Mouse (Mus musculus): ENCODE results near the gene Cic.

The Cic gene

DNA sequence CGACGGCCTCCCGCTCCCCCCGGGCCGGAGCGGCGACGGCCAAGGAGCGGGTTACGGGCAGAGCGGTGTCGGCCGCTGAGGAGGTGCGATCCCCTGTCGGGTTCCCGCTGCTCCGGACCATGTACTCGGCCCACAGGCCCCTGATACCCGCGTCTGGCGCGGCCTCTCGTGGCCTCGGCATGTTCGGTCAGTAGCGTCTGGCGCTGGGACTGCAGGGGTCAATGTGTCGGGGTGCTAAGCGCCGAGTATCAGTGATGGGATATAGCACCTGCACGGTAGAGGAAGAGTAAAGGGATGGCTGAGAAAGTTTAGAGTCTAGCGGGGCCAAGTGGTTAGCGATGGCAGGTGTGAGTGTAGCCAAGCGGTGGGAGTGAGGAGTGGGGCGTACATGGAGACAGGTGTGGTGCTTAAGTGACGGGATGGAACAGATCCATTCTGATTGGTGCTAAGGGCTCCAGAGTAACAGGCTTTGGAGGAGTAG lies 15.3 kb downstream of the Cic start:
- DNase-seq (ENCODE audit: low spot score in 2 of 2): peak; percentile 30 to 49

DNA sequence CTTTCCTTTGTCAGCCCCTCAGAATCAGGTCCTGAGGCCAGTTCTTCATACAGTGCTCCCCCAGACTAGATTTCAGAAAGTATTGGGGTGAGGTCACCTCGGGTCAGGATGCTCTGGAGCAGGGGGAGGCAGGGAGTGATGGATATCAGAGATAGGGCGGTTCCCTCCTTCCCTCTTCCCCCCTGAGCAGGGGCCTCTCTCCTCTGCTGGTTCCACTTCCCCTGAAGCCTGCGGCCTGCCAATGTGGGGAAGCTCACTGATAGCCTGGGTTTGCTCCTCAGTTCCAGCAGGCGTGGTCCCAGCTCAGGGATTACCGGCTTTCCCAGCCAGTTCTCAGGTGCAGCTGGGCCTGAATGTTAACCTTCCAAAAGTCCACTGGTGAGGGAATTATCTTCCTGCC lies 16.1 kb downstream of the Cic start:
- no peak for DNase-seq (ENCODE audit: low spot score in 2 of 2)

DNA sequence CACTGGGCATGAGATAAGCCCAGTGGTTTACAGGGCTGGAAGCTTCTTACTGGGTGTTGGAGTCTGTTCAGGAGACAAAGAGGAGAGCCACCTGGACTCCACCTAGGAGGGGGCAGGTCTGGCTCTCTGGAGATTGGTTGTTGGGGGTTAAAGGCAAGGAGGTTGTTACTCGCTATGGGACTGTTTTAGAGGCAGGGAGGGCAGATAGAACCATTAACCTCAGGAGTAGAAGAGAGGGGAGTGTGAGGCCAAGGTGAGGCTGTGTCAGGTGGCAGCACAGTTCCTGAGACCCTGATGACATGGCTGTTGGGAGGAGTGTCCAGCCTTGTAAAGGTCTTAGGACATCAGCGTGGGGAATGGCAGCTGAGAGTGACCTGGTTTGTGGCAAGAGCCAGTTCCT lies 16.7 kb downstream of the Cic start:
- no peak for DNase-seq (ENCODE audit: low spot score in 2 of 2)

DNA sequence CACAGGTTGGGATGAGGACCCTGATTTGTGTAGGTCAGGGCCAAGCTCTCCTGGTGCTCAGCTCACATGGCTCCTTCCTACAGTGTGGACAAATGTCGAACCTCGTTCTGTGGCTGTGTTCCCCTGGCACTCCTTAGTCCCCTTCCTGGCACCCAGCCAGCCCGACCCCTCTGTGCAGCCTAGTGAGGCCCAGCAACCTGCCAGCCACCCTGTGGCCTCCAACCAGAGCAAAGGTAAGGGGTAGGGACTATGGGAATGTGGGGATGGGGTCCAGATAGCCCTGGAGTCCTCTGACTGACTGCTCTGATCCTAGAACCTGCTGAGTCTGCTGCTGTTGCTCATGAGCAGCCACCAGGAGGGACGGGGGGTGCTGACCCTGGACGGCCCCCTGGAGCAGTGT lies 17.3 kb downstream of the Cic start:
- no peak for DNase-seq (ENCODE audit: low spot score in 2 of 2)

DNA sequence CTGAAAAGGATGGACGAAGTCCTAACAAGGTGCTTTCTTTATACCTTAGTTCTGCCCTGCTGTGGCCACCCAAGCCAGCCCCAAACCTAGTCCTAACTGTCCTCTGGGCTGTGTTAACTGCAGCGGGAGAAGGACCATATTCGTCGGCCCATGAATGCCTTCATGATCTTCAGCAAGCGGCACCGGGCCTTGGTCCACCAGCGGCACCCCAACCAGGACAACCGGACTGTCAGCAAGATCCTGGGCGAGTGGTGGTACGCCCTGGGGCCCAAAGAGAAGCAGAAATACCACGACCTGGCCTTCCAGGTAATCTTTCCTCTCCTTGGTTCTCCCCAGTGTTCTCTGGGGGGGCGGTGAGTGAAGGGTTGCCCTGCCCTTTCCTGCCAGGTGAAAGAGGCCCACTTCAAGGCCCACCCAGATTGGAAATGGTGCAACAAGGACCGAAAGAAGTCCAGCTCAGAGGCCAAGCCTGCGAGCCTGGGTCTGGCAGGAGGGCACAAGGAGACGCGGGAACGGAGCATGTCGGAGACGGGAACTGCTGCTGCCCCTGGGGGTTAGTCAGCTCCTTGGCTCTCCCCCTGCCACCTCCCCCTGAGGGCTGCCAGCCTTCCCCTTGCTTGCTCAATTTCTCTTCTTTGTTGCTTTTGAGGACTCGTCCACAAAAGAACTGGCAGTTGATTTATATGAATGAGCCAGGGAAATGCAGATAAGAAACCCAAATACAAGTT lies 18.2 kb downstream of the Cic start:
- no peak for DNase-seq (ENCODE audit: low spot score in 2 of 2)

GRCm38 (mm10) chr7:25286989-25287388 lies 19.5 kb downstream of the Cic start:
- DNase-seq (ENCODE audit: low spot score in 2 of 2): no peak

- DNase-seq (ENCODE audit: low spot score in 2 of 2): no peak
Measured at GRCm38 (mm10) chr7:25288011-25288410, 20.5 kb downstream of the Cic start.

DNA sequence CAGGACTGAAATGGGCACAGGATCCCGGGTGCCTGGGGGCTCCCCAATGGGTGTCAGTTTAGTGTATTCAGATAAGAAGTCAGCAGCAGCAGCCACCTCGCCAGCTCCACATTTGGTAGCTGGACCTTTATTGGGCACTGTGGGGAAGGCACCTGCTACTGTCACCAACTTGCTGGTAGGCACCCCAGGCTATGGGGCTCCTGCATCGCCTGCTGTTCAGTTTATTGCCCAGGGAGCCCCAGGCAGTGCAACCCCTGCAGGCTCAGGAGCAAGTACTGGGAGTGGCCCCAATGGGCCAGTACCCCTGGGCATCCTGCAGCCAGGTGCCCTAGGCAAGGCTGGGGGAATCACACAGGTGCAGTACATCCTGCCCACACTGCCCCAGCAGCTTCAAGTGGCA lies 21.2 kb downstream of the Cic start:
- DNase-seq (ENCODE audit: low spot score in 2 of 2): no peak

DNA sequence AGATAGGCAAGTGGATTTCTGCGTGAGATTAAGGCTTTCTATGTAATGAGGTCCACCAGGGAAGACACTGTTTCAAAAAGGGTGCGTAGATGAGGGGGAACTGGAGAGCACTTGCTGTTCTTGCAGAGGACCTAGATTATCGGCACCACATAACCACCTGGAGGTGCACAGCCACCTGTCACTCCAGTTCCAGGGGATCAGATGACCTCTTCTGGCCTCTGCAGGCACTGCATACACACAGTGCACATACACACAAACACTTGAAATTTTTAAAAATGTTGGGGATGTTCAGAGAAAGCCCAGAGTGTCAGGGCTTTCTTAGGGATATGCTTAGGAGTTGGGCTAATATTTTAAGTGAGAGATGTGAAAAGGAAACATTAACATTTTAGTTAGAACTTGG lies 22.4 kb downstream of the Cic start:
- DNase-seq (ENCODE audit: low spot score in 2 of 2): no peak

GRCm38 (mm10) chr7:25290463-25290862 lies 23.0 kb downstream of the Cic start:
- DNase-seq (ENCODE audit: low spot score in 2 of 2): no peak

- peak in 1 of 2 experiments; percentile 3 for DNase-seq (ENCODE audit: low spot score in 2 of 2)
Measured at GRCm38 (mm10) chr7:25290911-25291310, 23.4 kb downstream of the Cic start.

DNA sequence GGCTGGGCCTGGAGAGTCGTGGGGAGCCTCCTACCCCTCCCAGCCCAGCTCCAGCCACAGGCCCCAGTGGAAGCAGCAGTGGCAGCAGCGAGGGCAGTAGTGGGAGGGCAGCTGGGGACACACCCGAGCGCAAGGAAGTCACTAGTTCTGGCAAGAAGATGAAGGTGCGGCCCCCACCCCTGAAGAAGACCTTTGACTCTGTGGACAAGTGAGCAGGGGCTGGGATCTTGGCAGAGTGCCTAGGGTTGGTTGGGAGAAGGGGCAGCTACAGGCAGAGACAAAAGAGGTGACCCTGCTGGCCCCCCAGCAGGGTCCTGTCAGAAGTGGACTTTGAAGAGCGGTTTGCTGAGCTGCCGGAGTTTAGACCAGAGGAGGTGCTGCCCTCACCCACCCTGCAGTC lies 24.6 kb downstream of the Cic start:
- peak in 1 of 2 experiments; percentile 3 for DNase-seq (ENCODE audit: low spot score in 2 of 2)

DNA sequence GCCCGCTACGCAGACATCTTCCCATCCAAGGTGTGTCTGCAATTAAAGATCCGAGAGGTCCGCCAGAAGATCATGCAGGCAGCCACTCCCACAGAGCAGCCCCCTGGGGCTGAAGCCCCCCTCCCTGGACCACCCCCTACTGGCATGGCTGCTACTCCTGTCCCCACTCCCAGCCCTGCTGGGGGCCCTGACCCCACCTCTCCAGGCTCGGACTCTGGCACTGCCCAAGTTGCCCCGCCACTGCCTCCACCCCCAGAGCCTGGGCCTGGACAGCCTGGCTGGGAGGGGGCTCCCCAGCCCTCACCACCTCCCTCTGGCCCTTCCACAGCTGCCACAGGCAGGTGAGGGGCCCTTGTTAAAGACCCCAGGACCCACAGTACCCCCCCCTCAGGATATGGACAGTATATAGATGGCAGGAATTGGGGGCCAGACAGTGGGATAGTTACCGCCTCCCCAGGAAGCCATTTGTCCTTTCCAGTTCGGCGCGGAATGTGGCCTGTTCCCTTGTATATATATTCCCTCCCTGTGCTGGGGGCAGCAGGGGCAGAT lies 25.8 kb downstream of the Cic start:
- DNase-seq (ENCODE audit: low spot score in 2 of 2): peak in 1 of 2 experiments; percentile 4

GRCm38 (mm10) chr7:25294495-25294894 lies 27.0 kb downstream of the Cic start:
- DNase-seq (ENCODE audit: low spot score in 2 of 2): no peak

GRCm38 (mm10) chr7:25294960-25295722 lies 27.6 kb downstream of the Cic start:
- peak in 1 of 2 experiments; percentile 3 for DNase-seq (ENCODE audit: low spot score in 2 of 2)

GRCm38 (mm10) chr7:25296945-25297453 lies 29.5 kb downstream of the Cic start:
- peak; percentile 55 to 60 for DNase-seq (ENCODE audit: low spot score in 2 of 2)

DNA sequence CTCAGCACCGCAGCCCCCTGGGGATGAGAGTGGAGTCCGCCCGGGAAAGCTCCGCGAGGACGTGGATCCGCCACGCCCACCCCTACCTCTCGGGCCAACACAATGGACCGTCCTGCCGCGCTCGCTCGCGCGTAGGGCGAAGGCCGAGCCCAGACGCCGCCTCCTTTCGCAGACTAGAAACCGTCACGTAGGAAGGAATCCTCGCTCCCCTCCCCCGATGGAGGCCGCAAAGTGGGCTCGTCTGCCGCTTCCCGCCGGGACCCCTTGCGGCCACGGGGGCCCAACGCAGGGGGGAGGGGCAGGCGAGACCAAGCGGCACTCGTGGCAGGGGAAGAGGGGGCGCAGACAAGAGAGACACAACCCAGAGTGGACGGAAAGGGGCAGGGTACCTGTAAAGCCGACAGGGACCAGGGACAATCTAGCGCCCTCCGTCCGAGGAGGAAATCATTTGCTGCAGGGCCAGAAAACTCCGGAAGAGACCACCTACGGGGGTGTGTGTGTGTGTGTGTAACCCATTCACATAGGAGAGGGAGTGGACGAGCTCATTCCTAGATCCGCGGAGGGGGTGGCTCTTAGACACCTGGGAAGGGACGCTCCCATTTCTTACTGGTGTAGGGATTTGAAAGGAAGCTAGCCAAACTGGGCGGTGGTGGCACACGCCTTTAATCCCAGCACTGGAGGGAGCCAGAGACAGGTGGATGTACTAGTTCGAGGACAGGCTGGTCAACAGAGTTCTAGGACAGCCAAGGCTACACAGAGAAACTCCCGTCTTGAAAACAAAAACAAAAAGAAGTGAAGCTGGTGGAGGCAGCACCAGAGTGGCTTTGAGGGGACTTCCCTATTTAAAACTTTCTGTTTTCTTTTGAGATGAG lies 30.2 kb downstream of the Cic start, which contains the start of gene Pafah1b3:
Gene Pafah1b3, minus strand, starts transcription at position 533 of the 872 bp plus-strand sequence.
- peak; percentile 81 to 87 for DNase-seq (ENCODE audit: low spot score in 2 of 2)

- DNase-seq (ENCODE audit: low spot score in 2 of 2): no peak
Measured at GRCm38 (mm10) chr7:25301063-25301462, 33.6 kb downstream of the Cic start, which contains the start of gene Prr19. Gene Prr19 (plus strand): TSS chr7:25301411.

GRCm38 (mm10) chr7:25303003-25303684 lies 35.6 kb downstream of the Cic start:
- no peak for DNase-seq (ENCODE audit: low spot score in 2 of 2)

DNA sequence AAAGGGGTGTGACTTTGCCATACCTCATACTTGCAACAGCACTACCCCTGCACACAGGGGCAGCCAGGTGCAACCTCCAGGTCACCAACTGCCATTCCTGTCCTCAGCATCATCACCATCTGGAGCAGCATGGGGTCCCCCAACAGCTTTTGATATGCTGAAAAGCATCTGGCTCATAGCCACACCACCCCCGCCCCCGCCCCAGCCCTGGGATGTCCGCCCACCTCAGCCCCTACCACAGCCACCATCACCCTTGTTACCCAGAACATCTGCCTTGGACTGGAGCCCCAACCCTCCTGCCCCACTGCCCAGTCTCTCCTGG lies 36.1 kb downstream of the Cic start:
- no peak for DNase-seq (ENCODE audit: low spot score in 2 of 2)

- DNase-seq (ENCODE audit: low spot score in 2 of 2): no peak
Measured at GRCm38 (mm10) chr7:25305481-25305880, 38.0 kb downstream of the Cic start.

Measured in thymus, postnatal 10 days (tissue).